Mouse (Mus musculus) ES-Bruce4 (cell line): ENCODE data around the gene Dysf.

Experiments used
- CTCF ChIP-seq: IDR thresholded peaks from one replicate; pipeline ENCODE4 v1.8.1; 2011; ENCODE audit warnings: low read depth, low read length
- EP300 ChIP-seq: IDR thresholded peaks from 2 replicates; pipeline ENCODE4 v1.6.1; 2011; ENCODE audit warnings: low read depth, low read length; ENCODE audit not compliant: insufficient read depth
- POLR2A ChIP-seq: IDR thresholded peaks from one replicate; pipeline ENCODE4 v1.8.1; 2011; ENCODE audit warnings: low read length; ENCODE audit not compliant: insufficient read depth

DNA sequence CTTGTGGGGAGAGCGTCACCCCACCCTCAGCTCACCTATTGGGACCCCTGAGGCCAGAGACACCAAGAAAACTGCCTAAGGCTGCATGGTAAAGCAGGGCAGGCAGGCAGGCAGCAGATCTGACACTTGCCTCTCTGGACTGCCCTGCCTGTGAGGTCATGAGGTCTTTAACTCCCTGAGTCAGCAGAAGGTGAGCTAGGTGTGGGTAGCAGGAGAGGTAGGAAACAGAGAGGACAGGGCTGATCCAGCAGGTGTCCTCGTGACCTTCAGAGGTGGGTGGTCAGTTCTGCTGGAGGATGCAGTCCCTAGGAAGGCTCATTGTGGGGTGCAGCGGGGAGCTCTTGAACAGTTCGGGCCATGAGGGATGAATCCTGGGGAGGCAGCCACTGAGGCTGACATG, 219.8 kb downstream of the Dysf start:
- no peak for TF ChIP-seq CTCF
- no peak for TF ChIP-seq EP300
- TF ChIP-seq POLR2A, result no peak
